Mouse (Mus musculus): ENCODE data around the gene Abcc8.

DNA sequence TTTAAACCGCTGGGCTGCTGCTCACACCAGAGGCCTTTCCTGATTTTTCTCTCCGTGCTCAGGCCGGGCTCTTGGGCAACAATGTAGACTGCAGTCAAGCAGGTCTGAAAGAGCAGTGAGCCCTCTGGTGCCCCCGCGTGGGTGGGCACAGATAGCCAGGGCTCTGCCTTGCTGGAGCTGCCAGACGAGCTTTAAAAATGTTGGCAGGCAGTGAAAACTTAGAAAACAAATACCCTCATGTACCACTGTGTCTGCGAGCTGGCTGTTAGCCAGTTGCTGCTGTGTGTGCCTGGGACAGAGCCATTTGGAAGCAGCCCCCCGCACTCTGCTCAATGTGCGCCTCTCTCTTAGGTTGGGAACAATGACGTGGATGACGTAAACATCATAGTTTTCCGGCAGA is 102.2 kb downstream of the Abcc8 start:
- no peak for TF ChIP-seq CTCF (IDR thresholded peaks at IDR 0.05; ENCODE audit: low read depth)
- no peak for TF ChIP-seq EP300 (IDR thresholded peaks at IDR 0.05; ENCODE audit: low read depth)
